Mouse (Mus musculus) urinary bladder, adult 2 months (tissue): ENCODE data around the gene Vmn1r176. TPM values are rescaled to one million over a fixed set of nuclear protein-coding genes. Genes with fewer than 3 reads are reported as not detected.
"Not testable (repeated sequence)": the region's sequence is repeated elsewhere in the genome, so short reads cannot be mapped to it uniquely, and the experiment has no call there.

Source experiments
- DNase-seq: peaks from one replicate; pipeline ENCODE4 v3.0.0; 2022; ENCODE audit warnings: low spot score
- polyA plus RNA-seq: library from polyadenylated mRNA; depleted of rRNA; stranded (reverse); fragments of >200 nt; gene quantifications from 2 replicates; pipeline ENCODE4 v1.2.3, GENCODE M21; 2012; rRNA removed

Vmn1r176 gene
- polyA plus RNA-seq = not detected in 2 replicates

- DNase-seq = not testable (repeated sequence)
Observed at GRCm38 (mm10) chr7:23837272-23837671, at the start of gene Vmn1r176. Gene Vmn1r176 (minus strand): TSS chr7:23837372.

- not testable (repeated sequence) for DNase-seq
Observed at GRCm38 (mm10) chr7:23876918-23877317, 39.7 kb upstream of the Vmn1r176 start.

- not testable (repeated sequence) for DNase-seq
Observed at GRCm38 (mm10) chr7:23866349-23866748, 29.2 kb upstream of the Vmn1r176 start, which contains the start of gene Vmn1r177. Gene Vmn1r177 (minus strand): TSS chr7:23866449.

- not testable (repeated sequence) for DNase-seq
Observed at GRCm38 (mm10) chr7:23810543-23810942, 26.6 kb downstream of the Vmn1r176 start, which contains the start of gene Vmn1r175. Gene Vmn1r175 (minus strand): TSS chr7:23810643.

GRCm38 (mm10) chr7:23784526-23784925 is 52.6 kb downstream of the Vmn1r176 start:
- no peak for DNase-seq

Other genes starting within 250 kb of the Vmn1r176 start
- gene Vmn1r170, start 231.2 kb downstream of the Vmn1r176 start, polyA plus RNA-seq = not detected in 2 replicates
- not detected in 2 replicates for gene Vmn1r171, start 206.7 kb downstream of the Vmn1r176 start, polyA plus RNA-seq
- not detected in 2 replicates for gene Vmn1r172, start 179.1 kb downstream of the Vmn1r176 start, polyA plus RNA-seq
- gene Vmn1r173, start 136.7 kb downstream of the Vmn1r176 start, polyA plus RNA-seq = not detected in 2 replicates
- not detected in 2 replicates for gene Vmn1r174, start 85.1 kb downstream of the Vmn1r176 start, polyA plus RNA-seq
- gene Vmn1r175, start 26.7 kb downstream of the Vmn1r176 start, polyA plus RNA-seq = not detected in 2 replicates
- gene Vmn1r177, start 29.1 kb upstream of the Vmn1r176 start, polyA plus RNA-seq = not detected in 2 replicates
- gene Vmn1r178, start 54.6 kb upstream of the Vmn1r176 start, polyA plus RNA-seq = not detected in 2 replicates
- not detected in 2 replicates for gene Vmn1r179, start 89.6 kb upstream of the Vmn1r176 start, polyA plus RNA-seq
- not detected in 2 replicates for gene Vmn1r180, start 113.3 kb upstream of the Vmn1r176 start, polyA plus RNA-seq
- not detected in 2 replicates for gene Vmn1r181, start 137.2 kb upstream of the Vmn1r176 start, polyA plus RNA-seq
- gene V1rd19, start 164.3 kb upstream of the Vmn1r176 start, polyA plus RNA-seq = not detected in 2 replicates
- not detected in 2 replicates for gene Vmn1r183, start 215.9 kb upstream of the Vmn1r176 start, polyA plus RNA-seq
- 17.2 and 19.1 TPM in 2 replicates for gene Zfp180, start 244.6 kb upstream of the Vmn1r176 start, polyA plus RNA-seq